Mouse (Mus musculus) E14TG2a.4 (cell line): ENCODE measurements around the gene Pak2.

Experiments
- H3K27me3 ChIP-seq: 2 replicates; pipeline ENCODE4 v1.6.1; 2014; ENCODE audit warnings: low read length, control low read depth; ENCODE audit not compliant: insufficient read depth
- H3K36me3 ChIP-seq: 2 replicates; pipeline ENCODE4 v1.6.1; 2014; ENCODE audit warnings: low read length, control low read depth; ENCODE audit not compliant: insufficient read depth
- H3K4me1 ChIP-seq: replicated peaks from 2 replicates; pipeline ENCODE4 v1.6.1; 2014; ENCODE audit warnings: low read depth, low read length, control low read depth
- H3K4me3 ChIP-seq: replicated peaks from 2 replicates; pipeline ENCODE4 v1.5.1; 2014; ENCODE audit warnings: mild to moderate bottlenecking, low read length
- H3K9me3 ChIP-seq: 2 replicates; pipeline ENCODE4 v1.6.1; 2014; ENCODE audit warnings: low read length, control low read depth
- CTCF ChIP-seq: conservative IDR thresholded peaks from 2 replicates; pipeline ENCODE4 v1.5.1; 2014; ENCODE audit warnings: low read length
- NANOG ChIP-seq: IDR thresholded peaks from 2 replicates; pipeline ENCODE4 v1.6.1; 2014; ENCODE audit warnings: borderline replicate concordance, low read length, mixed read lengths
- POU5F1 ChIP-seq: IDR thresholded peaks from 2 replicates; pipeline ENCODE4 v1.6.1; 2014; ENCODE audit warnings: low read length, borderline replicate concordance

The Pak2 gene

GRCm38 (mm10) chr16:32059840-32060523 is 19.2 kb downstream of the Pak2 start:
- H3K4me1 ChIP-seq, result 0 out of 2 replicates have a peak, but pooled peaks cover 4% of the 10 kb centered on the region
- no peaks in the 10 kb centered on the region for H3K27me3 ChIP-seq
- H3K4me3 ChIP-seq, result no peak overlapping the region
- H3K9me3 ChIP-seq, result no peaks in the 10 kb centered on the region
- TF ChIP-seq POU5F1, result no peak
- no peak for TF ChIP-seq CTCF
- no peak for TF ChIP-seq NANOG
- 0 out of 2 replicates have a peak, but pooled peaks cover 5% of the 10 kb centered on the region for H3K36me3 ChIP-seq

- H3K4me3 ChIP-seq, result no peak overlapping the region
- H3K9me3 ChIP-seq, result no peaks in the 10 kb centered on the region
- H3K27me3 ChIP-seq, result no peaks in the 10 kb centered on the region
- 0 out of 2 replicates have a peak, but pooled peaks cover 4% of the 10 kb centered on the region for H3K4me1 ChIP-seq
- no peaks in the 10 kb centered on the region for H3K36me3 ChIP-seq
- no peak for TF ChIP-seq POU5F1
Measured at GRCm38 (mm10) chr16:32058817-32059216, 20.3 kb downstream of the Pak2 start.

GRCm38 (mm10) chr16:32042367-32042766 is 36.8 kb downstream of the Pak2 start:
- Histone ChIP-seq H3K4me3 (no peak overlapping the region), H3K27me3 (no peaks in the 10 kb centered on the region), H3K9me3 (no peaks in the 10 kb centered on the region), H3K4me1 (peaks cover 8% of the 10 kb centered on the region; the same call in 1 of the 2 replicates), H3K36me3 (peaks cover 80% of the 10 kb centered on the region)
- TF ChIP-seq CTCF, result peak; percentile 59
- TF ChIP-seq NANOG, result no peak

GRCm38 (mm10) chr16:32019678-32020077 is 59.5 kb downstream of the Pak2 start:
- no peak overlapping the region for H3K4me3 ChIP-seq
- H3K27me3 ChIP-seq, result no peaks in the 10 kb centered on the region
- H3K9me3 ChIP-seq, result no peaks in the 10 kb centered on the region
- H3K36me3 ChIP-seq, result peaks cover 79% of the 10 kb centered on the region
- 0 out of 2 replicates have a peak, but pooled peaks cover 2% of the 10 kb centered on the region for H3K4me1 ChIP-seq
- TF ChIP-seq CTCF (no peak), NANOG (no peak), POU5F1 (no peak)

GRCm38 (mm10) chr16:32010330-32010729 is 68.8 kb downstream of the Pak2 start:
- H3K27me3 ChIP-seq, result no peaks in the 10 kb centered on the region; the same call in 1 of the 2 replicates
- no peak overlapping the region for H3K4me3 ChIP-seq
- TF ChIP-seq CTCF, result no peak
- no peak for TF ChIP-seq POU5F1
- no peak for TF ChIP-seq NANOG
- H3K4me1 ChIP-seq, result peaks cover 5% of the 10 kb centered on the region; the same call in 1 of the 2 replicates
- H3K36me3 ChIP-seq, result peaks cover 10% of the 10 kb centered on the region; the same call in 1 of the 2 replicates
- no peaks in the 10 kb centered on the region for H3K9me3 ChIP-seq

GRCm38 (mm10) chr16:32009913-32010312 is 69.2 kb downstream of the Pak2 start:
- Histone ChIP-seq H3K4me1 (peaks cover 6% of the 10 kb centered on the region; the same call in 1 of the 2 replicates), H3K9me3 (no peaks in the 10 kb centered on the region), H3K27me3 (no peaks in the 10 kb centered on the region; the same call in 1 of the 2 replicates), H3K4me3 (no peak overlapping the region), H3K36me3 (peaks cover 10% of the 10 kb centered on the region; the same call in 1 of the 2 replicates)
- TF ChIP-seq POU5F1 (no peak), NANOG (no peak), CTCF (no peak)

- no peak overlapping the region for H3K4me3 ChIP-seq
- peaks cover 6% of the 10 kb centered on the region; the same call in 1 of the 2 replicates for H3K36me3 ChIP-seq
- H3K9me3 ChIP-seq, result no peaks in the 10 kb centered on the region
- H3K4me1 ChIP-seq, result peaks cover 7% of the 10 kb centered on the region; the same call in 1 of the 2 replicates
- TF ChIP-seq CTCF (no peak), NANOG (no peak), POU5F1 (no peak)
- H3K27me3 ChIP-seq, result no peaks in the 10 kb centered on the region; the same call in 1 of the 2 replicates
Measured at GRCm38 (mm10) chr16:32008529-32009293, 70.4 kb downstream of the Pak2 start.

- no peaks in the 10 kb centered on the region; the same call in 1 of the 2 replicates for H3K27me3 ChIP-seq
- peaks cover 33% of the 10 kb centered on the region for H3K4me1 ChIP-seq
- H3K36me3 ChIP-seq, result peaks cover 13% of the 10 kb centered on the region; the same call in 1 of the 2 replicates
- no peaks in the 10 kb centered on the region for H3K9me3 ChIP-seq
- H3K4me3 ChIP-seq, result no peak overlapping the region
- TF ChIP-seq POU5F1 (no peak), NANOG (no peak), CTCF (no peak)
Measured at GRCm38 (mm10) chr16:32004731-32005130, 74.4 kb downstream of the Pak2 start.
